Mouse (Mus musculus): ENCODE data around the gene Adarb1. TPM values are rescaled to one million over a fixed set of nuclear protein-coding genes. Genes with fewer than 3 reads are reported as not detected.

The Adarb1 gene
- polyA plus RNA-seq, 1 experiment from 2014 or later = 1.1 TPM

- H3K4me1 ChIP-seq (ENCODE audit: control insufficient read depth, low read depth, low read length) = no peaks in the 10 kb centered on the region; the same call in 1 of the 2 replicates
- H3K27me3 ChIP-seq (ENCODE audit: control insufficient read depth, insufficient read depth, low read depth, low read length) = no peaks in the 10 kb centered on the region
- 57% methylated on average over 8 of the region's 8 CpGs for WGBS (ENCODE audit: insufficient replicate concordance)
- H3K9ac ChIP-seq (ENCODE audit: low read depth, low read length) = no peak overlapping the region
- no peak overlapping the region for H3K4me2 ChIP-seq (ENCODE audit: low read depth, low read length)
- no peak overlapping the region for H3K27ac ChIP-seq (ENCODE audit: low read length)
- H3K36me3 ChIP-seq (ENCODE audit: control insufficient read depth, insufficient read depth) = peaks cover 33% of the 10 kb centered on the region
- H3K4me3 ChIP-seq (ENCODE audit: low read depth, low read length) = no peak overlapping the region
- H3K9me3 ChIP-seq (replicated peaks; ENCODE audit: control insufficient read depth, low read length) = no peaks in the 10 kb centered on the region
- ATAC-seq (ENCODE audit: low read depth) = peak; percentile 28
Observed at GRCm38 (mm10) chr10:77266281-77266680, 151.8 kb downstream of the Adarb1 start.

DNA sequence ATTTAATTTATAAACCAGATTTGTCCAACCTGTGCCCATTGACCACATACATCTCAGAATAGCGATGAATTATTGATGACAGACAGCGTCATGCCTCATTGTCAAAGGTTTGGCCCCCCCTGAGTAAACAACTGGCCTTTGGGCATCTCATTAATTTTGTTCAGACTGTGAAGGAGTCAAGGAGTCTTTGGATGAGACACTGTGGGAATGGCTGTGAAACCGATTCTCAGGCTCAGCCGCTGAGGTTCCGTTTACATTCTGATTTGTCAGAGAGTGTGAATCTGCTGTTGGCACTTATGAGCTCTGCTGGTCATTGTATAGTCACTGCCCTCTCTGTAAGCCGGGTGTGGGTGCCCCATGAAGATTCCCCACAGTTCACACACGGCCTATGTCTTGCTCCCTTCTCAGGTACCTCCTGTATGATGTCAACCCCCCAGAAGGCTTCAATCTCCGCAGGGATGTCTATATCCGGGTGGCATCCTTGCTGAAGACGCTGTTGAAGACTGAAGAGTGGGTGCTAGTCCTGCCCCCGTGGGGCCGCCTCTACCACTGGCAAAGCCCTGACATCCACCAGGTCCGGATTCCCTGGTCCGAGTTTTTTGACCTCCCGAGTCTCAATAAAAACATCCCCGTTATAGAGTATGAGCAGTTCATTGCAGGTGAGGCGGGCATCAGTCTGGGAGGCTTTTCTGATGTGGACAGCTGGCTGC, 157.7 kb downstream of the Adarb1 start:
- 78% methylated on average over 17 of the region's 17 CpGs for WGBS (ENCODE audit: insufficient replicate concordance)
- H3K36me3 ChIP-seq (ENCODE audit: control insufficient read depth, insufficient read depth) = peaks cover 18% of the 10 kb centered on the region
- H3K4me3 ChIP-seq (ENCODE audit: low read depth, low read length) = 0 out of 2 replicates have a peak overlapping the region, but pooled peaks have one; percentile 16

GRCm38 (mm10) chr10:77258704-77259621, 159.1 kb downstream of the Adarb1 start, which contains the start of gene Pofut2:
Gene Pofut2 (plus strand): TSS chr10:77259218.
- Histone ChIP-seq H3K4me3 (ENCODE audit: low read depth, low read length) (peak within 1 kb of the TSS; percentile 97), H3K27me3 (ENCODE audit: control insufficient read depth, insufficient read depth, low read depth, low read length) (no peaks in the 10 kb centered on the region), H3K27ac (ENCODE audit: low read length) (peak within 1 kb of the TSS; percentile 79), H3K36me3 (ENCODE audit: control insufficient read depth, insufficient read depth) (peaks cover 15% of the 10 kb centered on the region), H3K9ac (ENCODE audit: low read depth, low read length) (peak within 1 kb of the TSS; percentile 94), H3K9me3 (replicated peaks; ENCODE audit: control insufficient read depth, low read length) (no peaks in the 10 kb centered on the region), H3K4me2 (ENCODE audit: low read depth, low read length) (peak within 1 kb of the TSS; percentile 97), H3K4me1 (ENCODE audit: control insufficient read depth, low read depth, low read length) (peaks cover 13% of the 10 kb centered on the region)
- ATAC-seq (ENCODE audit: low read depth) = peak; percentile 99
- WGBS (ENCODE audit: insufficient replicate concordance) = under 1% methylated on average over 81 of the region's 81 CpGs

More for the DNA sequence above, 157.7 kb downstream of the Adarb1 start:
- H3K9ac ChIP-seq (ENCODE audit: low read depth, low read length) = peak overlapping the region; percentile 24; the same call in 1 of the 2 replicates
- no peak for ATAC-seq (ENCODE audit: low read depth)
- peak overlapping the region; percentile 79 for H3K4me2 ChIP-seq (ENCODE audit: low read depth, low read length)
- no peak overlapping the region for H3K27ac ChIP-seq (ENCODE audit: low read length)
- peaks cover 13% of the 10 kb centered on the region for H3K4me1 ChIP-seq (ENCODE audit: control insufficient read depth, low read depth, low read length)
- H3K27me3 ChIP-seq (ENCODE audit: control insufficient read depth, insufficient read depth, low read depth, low read length) = no peaks in the 10 kb centered on the region
- no peaks in the 10 kb centered on the region for H3K9me3 ChIP-seq (replicated peaks; ENCODE audit: control insufficient read depth, low read length)

DNA sequence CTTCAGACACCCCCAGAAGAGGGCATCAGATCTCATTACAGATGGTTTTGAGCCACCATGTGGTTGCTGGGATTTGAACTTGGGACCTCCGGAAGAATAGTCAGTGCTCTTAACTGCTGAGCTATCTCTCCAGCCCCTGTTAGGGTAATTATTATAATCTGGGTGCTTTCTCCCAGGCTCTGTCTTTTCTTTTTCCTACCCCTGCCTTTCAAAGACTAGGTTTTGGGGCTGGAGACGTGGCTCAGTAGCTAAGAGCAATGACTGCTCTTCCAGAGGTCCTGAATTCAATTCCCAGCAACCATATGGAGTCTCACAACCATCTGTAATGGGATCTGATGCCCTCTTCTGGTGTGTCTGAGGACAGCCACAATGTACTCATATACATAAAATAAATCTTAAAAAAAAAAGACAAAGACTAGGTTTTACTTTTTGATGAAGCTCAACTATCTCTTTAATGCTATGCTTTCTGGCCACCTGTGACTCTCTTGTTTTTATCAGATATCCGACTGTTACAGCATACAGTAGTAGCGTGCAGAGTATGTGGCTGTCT, 160.0 kb downstream of the Adarb1 start:
- Histone ChIP-seq H3K4me3 (ENCODE audit: low read depth, low read length) (peak overlapping the region; percentile 97), H3K36me3 (ENCODE audit: control insufficient read depth, insufficient read depth) (peaks cover 12% of the 10 kb centered on the region), H3K27me3 (ENCODE audit: control insufficient read depth, insufficient read depth, low read depth, low read length) (no peaks in the 10 kb centered on the region), H3K9me3 (replicated peaks; ENCODE audit: control insufficient read depth, low read length) (no peaks in the 10 kb centered on the region), H3K27ac (ENCODE audit: low read length) (no peak overlapping the region), H3K9ac (ENCODE audit: low read depth, low read length) (no peak overlapping the region), H3K4me2 (ENCODE audit: low read depth, low read length) (peak overlapping the region; percentile 97), H3K4me1 (ENCODE audit: control insufficient read depth, low read depth, low read length) (peaks cover 13% of the 10 kb centered on the region)
- ATAC-seq (ENCODE audit: low read depth) = no peak
- 53% methylated on average over 4 of the region's 4 CpGs for WGBS (ENCODE audit: insufficient replicate concordance)

DNA sequence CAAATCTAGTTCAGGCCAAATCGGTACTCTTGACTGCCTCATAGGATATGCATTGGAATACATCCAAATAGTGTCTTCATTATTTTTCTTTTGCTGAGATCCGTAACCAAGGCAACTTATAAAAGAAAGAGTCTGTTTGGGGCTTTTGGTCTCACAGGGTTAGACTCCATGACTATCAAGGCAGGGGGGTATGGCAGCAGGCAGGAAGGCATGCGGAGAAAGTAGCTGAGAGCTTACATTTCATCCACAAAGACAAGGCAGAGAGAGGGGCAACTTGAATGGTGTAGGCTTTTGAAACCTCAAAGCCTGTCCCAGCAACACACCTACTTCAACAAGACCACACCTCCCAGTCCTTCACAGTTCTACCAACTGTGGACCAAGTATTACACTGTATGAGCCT, 162.4 kb downstream of the Adarb1 start:
- Histone ChIP-seq H3K4me2 (ENCODE audit: low read depth, low read length) (no peak overlapping the region), H3K27ac (ENCODE audit: low read length) (no peak overlapping the region), H3K9me3 (replicated peaks; ENCODE audit: control insufficient read depth, low read length) (no peaks in the 10 kb centered on the region), H3K4me1 (ENCODE audit: control insufficient read depth, low read depth, low read length) (peaks cover 31% of the 10 kb centered on the region), H3K9ac (ENCODE audit: low read depth, low read length) (no peak overlapping the region), H3K27me3 (ENCODE audit: control insufficient read depth, insufficient read depth, low read depth, low read length) (no peaks in the 10 kb centered on the region), H3K36me3 (ENCODE audit: control insufficient read depth, insufficient read depth) (peaks cover under 1% of the 10 kb centered on the region; the same call in 1 of the 2 replicates), H3K4me3 (ENCODE audit: low read depth, low read length) (no peak overlapping the region)
- ATAC-seq (ENCODE audit: low read depth) = no peak
- 79% methylated on average over 3 of the region's 3 CpGs for WGBS (ENCODE audit: insufficient replicate concordance)

GRCm38 (mm10) chr10:77255231-77255630, 162.8 kb downstream of the Adarb1 start:
- peaks cover 31% of the 10 kb centered on the region for H3K4me1 ChIP-seq (ENCODE audit: control insufficient read depth, low read depth, low read length)
- 62% methylated on average over 3 of the region's 3 CpGs for WGBS (ENCODE audit: insufficient replicate concordance)
- no peaks in the 10 kb centered on the region for H3K27me3 ChIP-seq (ENCODE audit: control insufficient read depth, insufficient read depth, low read depth, low read length)
- no peak overlapping the region for H3K9ac ChIP-seq (ENCODE audit: low read depth, low read length)
- no peaks in the 10 kb centered on the region for H3K36me3 ChIP-seq (ENCODE audit: control insufficient read depth, insufficient read depth)
- H3K4me2 ChIP-seq (ENCODE audit: low read depth, low read length) = no peak overlapping the region
- no peak overlapping the region for H3K4me3 ChIP-seq (ENCODE audit: low read depth, low read length)
- no peak for ATAC-seq (ENCODE audit: low read depth)
- no peak overlapping the region for H3K27ac ChIP-seq (ENCODE audit: low read length)
- no peaks in the 10 kb centered on the region for H3K9me3 ChIP-seq (replicated peaks; ENCODE audit: control insufficient read depth, low read length)

- Histone ChIP-seq H3K36me3 (ENCODE audit: control insufficient read depth, insufficient read depth) (no peaks in the 10 kb centered on the region), H3K9me3 (replicated peaks; ENCODE audit: control insufficient read depth, low read length) (no peaks in the 10 kb centered on the region), H3K9ac (ENCODE audit: low read depth, low read length) (0 out of 2 replicates have a peak overlapping the region, but pooled peaks have one; percentile 5), H3K27me3 (ENCODE audit: control insufficient read depth, insufficient read depth, low read depth, low read length) (no peaks in the 10 kb centered on the region; the same call in 1 of the 2 replicates), H3K4me2 (ENCODE audit: low read depth, low read length) (no peak overlapping the region), H3K4me1 (ENCODE audit: control insufficient read depth, low read depth, low read length) (peaks cover 21% of the 10 kb centered on the region), H3K4me3 (ENCODE audit: low read depth, low read length) (no peak overlapping the region), H3K27ac (ENCODE audit: low read length) (no peak overlapping the region)
- 3% methylated on average over 4 of the region's 4 CpGs for WGBS (ENCODE audit: insufficient replicate concordance)
- ATAC-seq (ENCODE audit: low read depth) = peak; percentile 32
Observed at GRCm38 (mm10) chr10:77252790-77253189, 165.3 kb downstream of the Adarb1 start.

DNA sequence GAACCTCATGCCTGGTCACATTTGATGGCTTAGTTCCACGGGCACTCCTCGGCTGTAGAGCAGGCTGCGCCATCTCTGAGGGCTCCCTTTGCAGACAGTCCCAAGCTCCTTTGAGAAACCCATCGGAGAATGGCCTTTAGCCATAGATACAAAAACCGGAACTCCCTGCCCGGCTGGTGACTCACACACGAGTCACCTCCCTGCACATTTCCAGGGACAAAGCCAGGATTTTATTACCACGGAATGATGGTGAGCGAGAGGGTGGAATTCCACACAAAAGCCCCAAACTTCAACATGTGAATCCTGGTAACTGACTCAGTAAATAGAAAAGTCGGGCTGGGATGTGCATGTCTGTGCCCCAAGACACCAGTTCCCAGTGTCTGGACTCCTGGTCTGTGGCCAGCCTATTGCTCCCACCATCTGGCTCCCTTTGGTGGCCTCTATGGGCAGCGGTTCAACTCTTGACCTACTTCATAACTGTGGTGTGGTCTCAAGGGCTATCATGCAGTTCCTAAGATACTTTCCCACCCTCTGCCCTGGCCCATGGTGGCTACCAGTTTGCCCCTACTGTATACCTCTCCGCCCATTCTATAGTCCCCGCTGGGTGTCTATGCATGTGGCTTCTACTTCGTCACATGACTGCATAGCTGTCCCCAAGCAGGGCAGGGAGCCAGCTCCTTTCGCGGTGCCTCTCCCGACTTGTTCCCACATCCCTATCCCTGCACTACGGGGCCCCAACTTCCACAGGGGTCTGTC, 166.1 kb downstream of the Adarb1 start:
- Histone ChIP-seq H3K9me3 (replicated peaks; ENCODE audit: control insufficient read depth, low read length) (no peaks in the 10 kb centered on the region), H3K4me3 (ENCODE audit: low read depth, low read length) (no peak overlapping the region), H3K4me1 (ENCODE audit: control insufficient read depth, low read depth, low read length) (peaks cover 21% of the 10 kb centered on the region), H3K9ac (ENCODE audit: low read depth, low read length) (no peak overlapping the region), H3K36me3 (ENCODE audit: control insufficient read depth, insufficient read depth) (no peaks in the 10 kb centered on the region), H3K27me3 (ENCODE audit: control insufficient read depth, insufficient read depth, low read depth, low read length) (no peaks in the 10 kb centered on the region; the same call in 1 of the 2 replicates), H3K27ac (ENCODE audit: low read length) (no peak overlapping the region), H3K4me2 (ENCODE audit: low read depth, low read length) (0 out of 2 replicates have a peak overlapping the region, but pooled peaks have one; percentile 4)
- 0 out of 2 replicates have a peak, but pooled peaks have one; percentile 9 for ATAC-seq (ENCODE audit: low read depth)
- 61% methylated on average over 18 of the region's 18 CpGs for WGBS (ENCODE audit: insufficient replicate concordance)
